Mouse (Mus musculus): ENCODE results near the gene Tbc1d22b. TPM values are rescaled to one million over a fixed set of nuclear protein-coding genes. Genes with fewer than 3 reads are reported as not detected.
A peak's percentile ranks its signal among the peaks of the same experiment; 100 is the strongest.

The Tbc1d22b gene
- total and polyA plus RNA-seq, 3 experiments: 8.0 to 53.8 (median 30.7) TPM

DNA sequence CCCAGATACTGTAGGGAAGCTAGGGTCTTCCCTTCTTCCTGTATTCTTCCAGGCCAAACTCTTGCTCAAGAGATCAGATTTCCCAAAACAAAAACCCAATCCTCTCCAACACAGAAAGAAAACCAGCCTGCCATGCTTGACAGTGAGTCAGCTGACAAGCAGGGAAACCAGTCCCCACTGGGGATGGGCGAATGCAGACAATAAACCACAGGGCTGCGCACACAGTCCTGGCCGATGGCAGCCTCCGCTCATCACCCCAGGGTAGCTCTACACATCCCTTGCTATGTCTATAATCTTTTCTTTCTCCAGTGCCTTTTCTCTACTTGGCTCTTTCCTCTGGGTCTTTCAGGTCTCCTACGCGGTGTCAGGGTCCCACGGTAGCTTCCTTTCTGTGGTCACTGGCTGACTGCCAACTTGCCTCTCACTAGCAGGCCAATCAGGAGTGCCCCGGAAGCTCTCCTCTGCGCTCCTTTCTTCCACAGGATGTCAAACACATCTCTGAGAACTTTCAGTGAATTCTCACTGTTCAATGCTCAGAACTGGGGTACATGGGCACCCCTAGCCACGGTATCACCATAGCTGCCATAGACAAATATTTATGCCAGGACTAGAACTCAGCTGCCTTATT, 17.7 kb upstream of the Tbc1d22b start:
- H3K9me3 ChIP-seq (replicated peaks; ENCODE audit: insufficient read depth, low read length): no peaks in the 10 kb centered on the region
- no peak for TF ChIP-seq MEF2A (IDR thresholded peaks at IDR 0.05; ENCODE audit: extremely low read depth, insufficient replicate concordance, low read depth, low read length, poor library complexity, severe bottlenecking)
- TF ChIP-seq CHD2 (IDR thresholded peaks at IDR 0.05; ENCODE audit: low read length): no peak
- TF ChIP-seq KAT2A (conservative IDR thresholded peaks at IDR 0.05; ENCODE audit: low read depth, low read length): no peak
- no peak for TF ChIP-seq E2F4 (IDR thresholded peaks at IDR 0.05; ENCODE audit: borderline replicate concordance, low read depth, low read length)
- TF ChIP-seq UBTF (IDR thresholded peaks at IDR 0.05; ENCODE audit: borderline replicate concordance, insufficient read depth, low read depth, low read length): no peak
- TF ChIP-seq EP300 (IDR thresholded peaks at IDR 0.05; ENCODE audit: low read depth in 1 of 2, low read length in 2 of 2): peak; percentile 8 to 16; a peak in 1 of 4 replicates
- peak; percentile 61 for TF ChIP-seq USF1 (IDR thresholded peaks at IDR 0.05; ENCODE audit: low read depth, low read length)
- TF ChIP-seq TAL1 (IDR thresholded peaks at IDR 0.05; ENCODE audit: low read length): no peak
- TF ChIP-seq MAZ (IDR thresholded peaks at IDR 0.05; ENCODE audit: low read depth, low read length): no peak
- TF ChIP-seq NRF1 (IDR thresholded peaks at IDR 0.05; ENCODE audit: insufficient read depth, low read depth, low read length, poor library complexity, severe bottlenecking): peak; percentile 21; the same call in 1 of the 2 replicates
- TF ChIP-seq USF2 (IDR thresholded peaks at IDR 0.05; ENCODE audit: borderline replicate concordance in 1 of 2, insufficient read depth in 1 of 2, low read depth in 1 of 2, low read length in 2 of 2): no peak
- TF ChIP-seq HCFC1 (IDR thresholded peaks at IDR 0.05; ENCODE audit: low read depth, low read length): 0 out of 2 replicates have a peak, but pooled peaks have one; percentile 49
- TF ChIP-seq SIN3A (IDR thresholded peaks at IDR 0.05; ENCODE audit: low read length): no peak
- no peak for TF ChIP-seq POLR2AphosphoS2 (IDR thresholded peaks at IDR 0.05; ENCODE audit: low read length)
- TF ChIP-seq MYC (IDR thresholded peaks at IDR 0.05; ENCODE audit: low read depth, low read length): no peak
- no peak for TF ChIP-seq SMC3 (IDR thresholded peaks at IDR 0.05; ENCODE audit: low read depth, low read length)
- peak; percentile 3; the same call in 1 of the 2 replicates for TF ChIP-seq TCF12 (IDR thresholded peaks at IDR 0.05; ENCODE audit: low read depth, low read length)
- TF ChIP-seq JUND (IDR thresholded peaks at IDR 0.05; ENCODE audit: low read depth, low read length): no peak
- TF ChIP-seq GATA1 (IDR thresholded peaks at IDR 0.05; ENCODE audit: low read depth, low read length): no peak
- TF ChIP-seq ZNF384 (IDR thresholded peaks at IDR 0.05; ENCODE audit: low read depth, low read length): no peak
- TF ChIP-seq ELF1 (IDR thresholded peaks at IDR 0.05; ENCODE audit: low read depth, low read length): no peak
- TF ChIP-seq ZMIZ1 (IDR thresholded peaks at IDR 0.05; ENCODE audit: low read depth, low read length): no peak
- TF ChIP-seq NELFE (IDR thresholded peaks at IDR 0.05; ENCODE audit: low read depth, low read length): peak; percentile 37; the same call in 1 of the 2 replicates
- no peak for TF ChIP-seq BHLHE40 (IDR thresholded peaks at IDR 0.05; ENCODE audit: borderline replicate concordance, low read depth, low read length)
- no peak for TF ChIP-seq GABPA (IDR thresholded peaks at IDR 0.05; ENCODE audit: low read depth, low read length)
- TF ChIP-seq ZKSCAN1 (IDR thresholded peaks at IDR 0.05; ENCODE audit: low read depth, low read length): no peak
- no peak for TF ChIP-seq MXI1 (IDR thresholded peaks at IDR 0.05; ENCODE audit: low read depth, low read length)
- TF ChIP-seq ETS1 (IDR thresholded peaks at IDR 0.05; ENCODE audit: low read depth, low read length): peak; percentile 59; the same call in 1 of the 2 replicates
- no peak for TF ChIP-seq MAX (IDR thresholded peaks at IDR 0.05; ENCODE audit: low read length)
- no peak for TF ChIP-seq MYB (IDR thresholded peaks at IDR 0.05; ENCODE audit: low read depth, low read length)
- TF ChIP-seq POLR2AphosphoS5 (IDR thresholded peaks at IDR 0.05; ENCODE audit: borderline replicate concordance, low read depth, low read length): no peak
- peak; percentile 52; the same call in 1 of the 2 replicates for TF ChIP-seq TBP (IDR thresholded peaks at IDR 0.05; ENCODE audit: low read depth, low read length)
- TF ChIP-seq MAFK (IDR thresholded peaks at IDR 0.05; ENCODE audit: borderline replicate concordance, low read depth, low read length): no peak
- TF ChIP-seq CHD1 (IDR thresholded peaks at IDR 0.05; ENCODE audit: low read depth, low read length): no peak
- no peak for TF ChIP-seq RCOR1 (IDR thresholded peaks at IDR 0.05; ENCODE audit: low read depth, low read length)
- peak; percentile 20 to 43; a peak in 1 of 4 replicates for TF ChIP-seq POLR2A (IDR thresholded peaks at IDR 0.05; ENCODE audit: control insufficient read depth in 1 of 2, insufficient read depth in 1 of 2, low read depth in 1 of 2, low read length in 2 of 2, poor library complexity in 1 of 2)
- no peaks in the 10 kb centered on the region for H3K79me2 ChIP-seq (ENCODE audit: control insufficient read depth, insufficient read depth, low read length, poor library complexity)
- H3K4me1 ChIP-seq (ENCODE audit: control insufficient read depth in 1 of 2, insufficient read depth in 2 of 2, low read length in 2 of 2): peaks cover 3 to 23% of the 10 kb centered on the region in 2 experiments; a peak in 3 of 4 replicates
- H3K4me3 ChIP-seq (ENCODE audit: control insufficient read depth in 1 of 2, insufficient read depth in 1 of 2, low read depth in 2 of 2, low read length in 2 of 2): peak overlapping the region in 1 of 2 experiments; percentile 42; a peak in 3 of 4 replicates
- peaks cover 0 to 13% of the 10 kb centered on the region in 2 experiments; a peak in 2 of 4 replicates for H3K36me3 ChIP-seq (ENCODE audit: control insufficient read depth in 1 of 2, insufficient read depth in 2 of 2, low read length in 2 of 2)
- peak overlapping the region; percentile 82 for H3K27ac ChIP-seq (ENCODE audit: control insufficient read depth, low read depth, low read length)
- peak overlapping the region; percentile 59 for H3K9ac ChIP-seq (ENCODE audit: control insufficient read depth, low read depth, low read length, poor library complexity, severe bottlenecking)
- DNase-seq (ENCODE audit: low read depth, low spot score): peak; percentile 94
- no peaks in the 10 kb centered on the region for H3K27me3 ChIP-seq (ENCODE audit: control insufficient read depth in 1 of 2, insufficient read depth in 2 of 2, low read length in 2 of 2)

Measured in MEL (cell line).